Mouse (Mus musculus): Measurements from ENCODE around the gene Cr1l.

Gene Cr1l

DNA sequence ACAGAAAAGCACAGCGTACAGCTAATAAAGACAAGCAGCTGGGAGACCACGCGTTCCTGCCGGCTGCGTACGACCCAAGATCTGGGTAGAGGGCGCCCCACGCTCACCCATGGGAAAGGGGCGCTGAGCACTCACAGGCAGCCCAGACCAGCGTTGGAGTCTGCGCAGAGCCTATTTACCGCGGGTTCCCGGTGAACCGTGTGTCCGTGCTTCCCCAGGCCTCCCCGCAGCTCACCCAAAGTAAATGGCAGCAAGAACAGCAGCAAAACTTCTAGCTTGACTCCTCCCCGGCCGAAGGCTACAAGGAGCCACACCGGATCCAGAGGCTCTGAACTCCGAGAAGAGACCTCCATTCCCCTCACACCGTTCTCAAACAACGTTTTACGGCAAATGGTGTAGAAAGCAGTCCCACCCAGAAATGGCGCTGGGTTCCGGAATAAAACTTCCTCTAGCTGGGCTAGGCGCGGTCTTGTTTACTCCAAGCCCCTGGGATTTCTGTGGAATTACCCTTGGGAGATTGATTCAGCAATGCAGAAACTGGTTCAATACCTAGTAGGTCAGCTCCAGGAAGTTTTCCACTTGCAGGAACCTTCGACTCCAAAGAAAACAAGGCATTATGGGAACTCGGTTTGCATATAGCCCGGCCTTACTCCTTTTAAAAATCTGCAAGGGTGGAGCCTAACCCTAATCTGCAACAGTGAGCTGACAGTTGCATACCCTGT is at the start of gene Cr1l:
Gene Cr1l (minus strand): TSS at position 634 of the 722 bp plus-strand sequence.
- DNase-seq = peak; percentile 95

DNA sequence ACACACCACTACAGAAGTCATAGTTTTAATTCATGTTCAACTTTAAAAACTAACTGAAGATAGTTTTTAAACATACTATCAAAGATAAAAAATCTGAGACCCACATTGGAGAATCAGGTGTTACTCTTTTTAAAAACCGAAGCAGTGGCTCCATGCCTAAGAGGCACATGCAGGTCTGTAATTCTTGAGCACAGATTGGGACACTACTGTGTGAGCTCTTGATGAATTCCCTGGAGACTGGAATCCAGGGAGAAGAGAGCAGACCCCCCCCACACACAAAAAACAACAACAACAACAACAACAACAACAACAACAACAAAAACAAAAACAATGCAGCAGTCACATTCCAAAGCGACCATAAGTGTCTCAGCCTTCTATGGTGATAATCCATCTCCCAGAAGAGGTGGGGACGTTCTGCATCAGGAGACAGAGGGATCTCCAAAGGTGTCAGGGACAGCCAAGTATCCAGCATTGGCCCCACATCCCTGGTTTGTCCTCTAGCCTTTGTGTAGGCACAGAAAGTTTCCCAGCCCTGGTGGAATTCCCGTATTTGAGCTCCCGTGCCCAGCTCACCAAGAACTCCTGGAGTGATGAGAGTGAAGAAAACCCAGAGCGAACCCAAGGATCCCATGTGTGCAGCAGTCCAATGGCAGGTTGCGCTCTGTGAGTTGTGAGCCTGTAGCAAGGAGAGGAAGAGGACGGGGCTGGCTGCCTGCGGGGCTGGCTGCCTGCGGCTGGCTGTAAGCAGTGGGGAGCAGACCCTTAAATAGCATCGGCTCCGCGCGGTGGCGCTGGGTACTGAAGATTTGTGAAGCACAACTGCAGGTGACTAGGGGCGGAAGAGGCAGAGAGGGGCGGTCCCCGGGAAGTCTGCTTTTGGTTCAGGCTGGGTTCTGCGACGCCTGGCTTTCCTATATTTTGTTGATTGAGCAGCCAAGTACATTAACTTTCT is 44.9 kb upstream of the Cr1l start, which contains the start of gene Cr2:
Gene Cr2 (minus strand): TSS at position 737 of the 952 bp plus-strand sequence.
- DNase-seq = peak; percentile 90

DNA sequence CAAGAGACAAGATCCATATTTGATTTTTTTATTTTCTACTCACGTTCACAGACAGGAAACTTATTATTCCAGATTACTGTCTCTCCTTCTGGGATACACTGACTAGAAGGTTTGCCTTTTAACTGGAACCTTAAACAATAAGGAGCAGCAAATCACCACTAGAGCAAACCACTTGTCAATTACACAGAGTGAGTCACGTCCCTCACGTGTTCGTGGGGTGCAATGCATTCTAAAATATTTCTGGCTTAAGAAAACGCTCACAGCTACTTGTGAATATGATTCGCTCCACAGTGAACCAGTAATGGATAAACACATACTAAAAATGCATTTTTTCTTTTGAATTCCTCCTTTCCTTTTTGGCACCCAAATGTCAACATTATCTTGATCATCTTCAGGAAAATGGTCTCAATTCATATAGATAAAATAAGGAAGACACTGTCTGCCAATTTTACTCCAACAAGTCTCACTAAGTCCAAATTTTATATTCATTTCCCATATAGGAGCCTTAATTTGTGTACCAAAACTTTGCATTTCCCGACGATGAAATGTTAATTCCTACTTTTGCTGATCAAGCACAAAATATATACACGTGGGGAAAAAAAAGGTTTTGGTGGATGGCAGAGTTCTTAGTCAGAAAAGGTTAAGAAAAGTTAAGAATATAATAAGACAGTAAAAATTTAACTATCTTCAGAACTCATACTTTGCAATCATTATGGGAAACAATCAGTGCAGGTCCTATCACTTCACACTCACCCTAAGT is 33.8 kb upstream of the Cr1l start:
- no peak for DNase-seq

DNA sequence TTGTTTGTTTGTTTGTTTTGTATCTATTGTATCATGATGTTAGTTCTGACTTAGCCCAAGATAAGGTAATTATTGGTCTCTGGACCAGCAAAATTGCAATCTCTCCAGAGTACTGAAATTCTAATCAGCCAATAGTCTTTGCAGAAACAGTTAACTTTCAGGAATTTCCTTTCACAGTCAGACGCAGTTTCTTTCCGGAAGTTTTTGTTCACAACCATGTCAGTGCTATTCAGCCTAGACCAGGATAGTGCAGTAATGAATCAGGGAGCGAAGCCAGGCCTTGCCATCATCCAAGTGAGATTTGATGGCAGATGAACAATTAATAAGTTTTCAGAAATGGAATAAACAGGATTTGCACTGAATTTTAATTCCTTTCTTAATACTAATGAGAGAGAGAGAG is 684 bp upstream of the Cr1l start:
- peak; percentile 4 for DNase-seq

DNA sequence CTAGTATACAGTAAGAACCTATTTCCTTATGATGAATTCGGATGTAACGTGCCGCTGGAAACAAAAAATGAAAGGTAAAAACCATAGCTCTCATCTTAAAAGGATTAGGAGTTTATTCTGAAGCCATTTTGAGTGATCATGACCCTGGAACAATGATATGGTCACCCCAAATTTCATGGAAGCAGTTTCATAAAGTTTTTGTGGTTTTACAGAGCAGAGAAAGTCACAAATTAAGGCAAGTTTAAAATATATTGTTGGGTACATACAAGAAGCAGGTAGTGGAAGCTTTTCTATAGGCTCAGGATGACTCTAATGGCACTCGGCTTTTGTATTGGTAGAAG is 259 bp upstream of the Cr1l start:
- no peak for DNase-seq

DNA sequence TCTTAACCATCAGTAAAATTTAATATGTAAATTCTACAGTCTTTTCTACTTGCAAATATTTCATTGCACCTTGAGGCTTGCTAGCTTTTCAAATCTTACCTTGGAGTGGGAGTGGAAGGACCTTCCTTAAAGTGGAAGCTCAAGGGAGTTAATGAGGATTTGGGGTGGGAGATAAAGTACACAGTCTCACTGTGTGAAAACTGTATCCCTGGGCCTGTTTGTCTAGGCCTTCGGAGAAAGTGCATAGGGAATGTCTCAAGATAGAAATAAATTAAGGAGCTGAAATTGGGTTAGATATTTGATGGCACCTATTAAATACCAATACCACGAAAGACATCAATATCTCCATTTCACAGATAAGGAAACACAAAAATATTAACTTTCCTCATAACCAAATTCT is 907 bp downstream of the Cr1l start:
- no peak for DNase-seq

DNA sequence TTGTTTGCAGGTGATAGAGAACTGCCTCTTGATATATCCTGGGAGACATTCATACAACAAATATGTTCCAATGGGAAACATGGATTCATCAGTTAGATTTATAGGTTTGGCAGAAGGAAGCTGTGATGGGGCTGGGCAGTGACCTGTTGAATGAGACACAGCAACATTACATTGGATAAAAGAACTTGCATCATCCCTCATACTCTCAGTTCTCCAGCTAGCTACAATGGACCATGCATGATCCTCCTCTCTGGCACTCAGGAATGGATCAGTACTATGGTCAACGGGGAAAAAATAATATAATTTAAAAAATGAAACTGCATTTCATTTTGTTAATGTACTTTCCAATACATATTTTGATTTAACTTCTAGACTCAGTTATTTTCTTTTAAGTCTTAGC is 1.5 kb downstream of the Cr1l start:
- DNase-seq = no peak

DNA sequence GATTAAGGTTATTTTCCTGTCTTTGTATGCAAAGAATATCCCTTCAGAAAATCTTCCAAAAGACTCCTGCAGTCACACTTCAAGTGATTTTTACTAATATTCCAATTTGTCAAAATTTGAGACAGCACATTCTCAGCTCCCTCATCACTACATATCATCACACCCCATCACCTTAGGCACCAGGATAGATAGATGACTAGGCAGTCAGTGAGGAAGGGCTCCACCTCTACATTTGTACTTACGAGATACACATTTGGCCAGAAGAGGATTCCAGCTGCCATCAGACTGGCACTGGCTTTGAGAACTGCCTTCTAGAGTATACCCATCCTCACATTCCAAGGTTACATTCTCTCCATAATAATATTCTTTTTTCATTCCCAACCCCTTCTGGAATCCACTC is 17.0 kb downstream of the Cr1l start:
- DNase-seq = no peak

DNA sequence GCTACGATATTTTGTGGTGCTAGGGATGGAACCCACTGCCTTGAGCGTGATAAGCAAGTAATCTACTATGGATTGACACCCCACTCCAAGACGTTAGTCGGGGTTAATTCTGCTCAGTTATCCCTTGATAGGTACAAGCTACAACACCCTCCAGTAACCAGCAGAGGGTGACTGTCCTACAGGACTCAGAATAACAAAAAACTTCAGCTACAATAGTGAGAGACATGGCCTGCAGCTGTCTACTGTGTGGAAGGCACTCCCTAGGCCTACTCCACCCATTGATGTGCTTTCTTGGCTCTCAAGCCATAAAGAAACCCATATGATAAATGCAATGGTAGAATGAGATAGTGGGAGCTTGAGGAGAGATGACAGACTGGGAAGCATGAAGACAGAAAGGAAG is 17.8 kb downstream of the Cr1l start:
- no peak for DNase-seq

DNA sequence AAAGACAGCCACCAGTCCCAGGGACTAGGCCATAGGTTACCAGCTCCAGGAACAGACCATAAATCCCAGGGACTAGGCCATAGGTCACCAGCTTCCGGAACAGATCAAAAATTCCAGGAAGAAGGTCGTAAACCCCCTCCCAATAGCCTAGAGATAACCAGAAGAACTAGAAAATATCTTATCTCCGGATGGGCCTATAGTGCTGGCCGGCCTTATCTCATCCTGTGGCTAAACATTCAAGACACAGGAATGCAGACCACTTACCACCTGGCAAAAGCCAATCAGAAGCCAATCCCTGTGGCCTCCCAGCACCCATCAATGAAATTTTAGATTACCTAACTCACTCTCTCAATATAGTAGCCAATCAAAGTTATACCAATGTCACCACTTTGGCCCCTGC is 30.7 kb downstream of the Cr1l start:
- DNase-seq = no peak

DNA sequence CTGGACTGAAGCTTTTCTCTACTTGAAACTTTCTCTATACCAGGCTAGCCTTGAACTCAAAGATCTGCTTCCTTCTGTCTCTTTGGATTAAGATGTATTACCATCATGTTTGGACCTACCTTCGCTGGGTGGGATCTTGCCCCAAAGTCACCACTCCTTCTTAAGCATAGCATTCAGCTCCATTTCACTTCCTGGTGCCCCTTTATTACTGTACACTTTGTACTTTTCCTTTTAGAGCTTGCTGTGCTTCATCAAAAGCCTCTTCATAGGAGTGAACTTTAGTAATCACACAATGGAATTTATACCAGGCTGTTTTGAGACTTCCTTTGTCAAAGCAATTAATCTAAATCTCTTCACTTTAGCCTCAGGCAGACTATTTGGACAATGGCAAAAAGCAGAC is 33.4 kb downstream of the Cr1l start:
- no peak for DNase-seq

DNA sequence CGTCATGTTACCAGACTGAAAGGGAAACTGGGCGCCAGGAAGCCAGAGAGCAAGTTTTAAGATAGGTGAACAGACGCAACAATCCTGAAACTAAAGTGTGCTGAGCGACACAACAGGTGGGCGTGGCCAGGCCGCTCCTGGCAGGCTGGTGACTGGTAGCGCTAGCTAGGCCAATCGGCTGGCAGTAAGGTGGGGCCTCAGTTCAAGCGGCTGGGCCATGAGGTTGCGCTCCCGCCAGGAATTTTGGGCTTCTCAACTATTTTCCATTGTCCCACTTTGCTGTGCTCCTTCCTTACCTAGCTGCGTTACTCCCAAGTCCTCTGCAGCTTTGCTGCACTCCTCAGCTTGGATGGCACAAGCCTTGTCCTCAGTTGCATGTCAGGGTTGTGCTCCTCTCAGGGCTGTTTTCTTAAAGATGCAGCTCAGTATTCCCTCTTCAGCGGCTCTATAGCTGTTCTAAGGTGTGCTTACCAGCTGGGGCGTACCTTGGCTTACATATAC is 39.1 kb downstream of the Cr1l start, which contains the start of gene Cd46:
Gene Cd46 (minus strand): TSS at position 30 of the 501 bp plus-strand sequence.
- peak; percentile 88 for DNase-seq

DNA sequence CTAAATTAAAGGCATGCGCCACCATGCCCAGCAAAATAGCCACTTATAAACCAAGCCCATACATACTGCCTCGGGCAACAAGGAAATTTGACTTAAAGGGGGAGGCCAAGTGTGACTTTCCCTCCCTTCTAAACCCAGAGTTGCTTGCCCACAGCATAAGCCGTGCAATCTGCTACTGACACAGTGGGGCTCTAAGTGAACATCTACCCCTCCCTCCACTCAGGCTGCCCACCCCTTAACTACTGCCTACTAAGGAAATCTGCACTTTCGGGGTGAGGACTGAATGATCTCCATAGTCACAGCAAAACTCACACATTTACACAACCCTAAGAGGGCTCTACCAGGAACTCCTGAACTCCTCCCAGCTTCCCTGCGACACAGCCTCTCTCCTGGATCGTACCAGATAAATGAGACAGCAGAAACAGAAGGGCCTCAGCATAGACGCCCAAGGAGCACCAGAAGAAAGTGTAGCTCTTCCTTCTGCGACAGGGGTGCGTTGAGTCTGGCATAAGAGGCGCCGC is 39.6 kb downstream of the Cr1l start:
- DNase-seq = no peak

DNA sequence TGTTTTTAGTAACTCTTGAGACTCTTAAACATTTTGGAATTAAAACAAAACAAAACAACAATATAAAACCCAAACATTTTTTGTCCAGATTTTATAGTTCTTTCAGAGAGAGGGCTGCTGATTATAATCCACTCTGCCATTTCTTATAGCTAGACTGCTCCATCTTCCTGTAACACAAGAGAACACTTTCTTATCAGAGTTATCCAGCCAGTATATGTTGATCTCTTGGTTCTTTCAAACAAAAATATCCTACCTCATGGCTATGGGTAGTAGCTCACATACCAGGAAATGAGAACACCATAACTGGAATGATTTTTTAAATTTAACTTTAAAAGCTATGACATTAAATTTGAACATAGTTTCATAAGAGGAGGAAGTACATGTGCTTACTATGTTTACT is 49.2 kb downstream of the Cr1l start:
- DNase-seq = no peak

Measured in embryo, embryonic 11 days (tissue).